Mouse (Mus musculus): ENCODE results near the gene Mypn.

Mypn gene

GRCm38 (mm10) chr10:63153563-63153962, 50.2 kb downstream of the Mypn start:
- DNase-seq, result peak; percentile 91

DNA sequence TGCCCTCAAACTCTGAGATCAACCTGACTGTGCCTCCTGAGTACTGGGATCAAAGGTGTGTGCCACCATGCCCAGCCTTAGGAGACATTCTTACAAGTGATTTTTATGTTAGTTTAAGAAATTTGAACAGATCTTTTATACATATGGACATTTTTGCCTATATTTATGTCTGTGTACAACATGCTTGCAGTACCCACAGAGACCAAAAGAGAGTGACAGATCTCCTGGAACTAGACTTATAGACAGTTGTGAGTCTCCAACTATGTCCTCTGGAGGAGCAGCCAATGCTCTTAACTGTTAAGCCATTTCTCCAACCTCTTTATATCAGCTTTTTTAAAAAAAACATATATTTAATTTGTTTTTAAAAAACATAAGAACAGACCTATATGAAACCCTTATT, 51.4 kb downstream of the Mypn start:
- no peak for DNase-seq

DNA sequence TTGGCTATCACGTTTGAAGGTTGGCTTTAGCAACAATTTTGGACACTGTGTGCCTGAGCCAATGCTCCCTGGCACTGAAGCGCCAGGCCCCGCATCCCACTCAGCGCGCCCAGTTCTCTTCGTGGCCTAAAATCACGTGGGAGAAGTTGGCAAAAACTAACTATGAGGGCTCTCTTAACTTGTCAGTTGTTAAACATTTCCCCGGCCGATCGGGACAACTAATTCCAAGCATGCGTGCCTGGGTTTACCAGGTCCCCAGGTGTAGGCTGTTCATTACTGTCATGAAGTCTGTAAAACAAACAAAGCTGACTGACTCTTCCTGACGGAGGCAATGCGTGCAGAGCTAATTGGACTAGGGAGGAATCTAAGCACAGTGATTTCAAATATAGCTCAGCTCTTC, 61.1 kb downstream of the Mypn start:
- no peak for DNase-seq

DNA sequence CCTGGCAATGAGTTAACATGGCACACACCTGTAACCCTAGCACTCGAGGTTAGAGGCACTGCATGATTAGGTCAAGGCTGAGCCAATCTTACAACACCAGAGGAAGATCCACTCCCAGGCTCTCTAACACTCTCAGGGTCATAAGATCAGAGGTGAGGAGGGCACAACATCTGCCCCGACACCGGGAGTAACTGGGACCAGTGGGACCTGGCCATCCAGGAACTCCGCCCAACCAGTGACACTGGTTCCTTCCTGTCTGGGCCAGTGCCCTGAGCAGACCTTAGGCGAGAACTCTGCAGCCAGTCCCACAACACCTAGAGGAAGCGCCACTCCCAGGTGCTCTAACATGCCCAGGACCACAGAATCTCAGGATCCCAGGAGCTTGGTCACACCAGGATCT, 67.3 kb downstream of the Mypn start:
- no peak for DNase-seq

- no peak for DNase-seq
These were observed 68.1 kb downstream of the Mypn start for GRCm38 (mm10) chr10:63135680-63136079.

GRCm38 (mm10) chr10:63133326-63133725, 70.4 kb downstream of the Mypn start:
- no peak for DNase-seq

- DNase-seq, result no peak
These were observed 71.4 kb downstream of the Mypn start for GRCm38 (mm10) chr10:63132356-63132755.

- no peak for DNase-seq
These were observed 73.3 kb downstream of the Mypn start for GRCm38 (mm10) chr10:63130500-63130899.

DNA sequence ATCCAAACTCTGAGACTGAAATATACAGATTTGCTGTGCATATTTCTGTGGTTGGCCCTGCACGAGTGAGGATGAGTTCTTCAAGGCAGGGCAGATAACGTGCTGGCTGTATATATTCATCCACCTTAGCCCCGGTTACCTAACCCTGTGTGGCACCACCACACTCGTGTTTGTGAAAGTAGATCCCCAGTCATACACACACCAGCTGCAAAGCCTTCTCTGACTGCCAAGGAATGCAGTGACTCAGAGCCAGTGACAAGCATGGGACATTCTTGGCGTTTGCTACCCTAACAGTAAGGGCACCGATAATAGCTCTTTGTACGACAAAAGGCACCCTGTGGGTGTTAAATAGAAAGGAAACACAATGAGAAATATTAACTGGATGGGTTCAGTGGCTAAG, 75.5 kb downstream of the Mypn start:
- DNase-seq, result peak; percentile 20

DNA sequence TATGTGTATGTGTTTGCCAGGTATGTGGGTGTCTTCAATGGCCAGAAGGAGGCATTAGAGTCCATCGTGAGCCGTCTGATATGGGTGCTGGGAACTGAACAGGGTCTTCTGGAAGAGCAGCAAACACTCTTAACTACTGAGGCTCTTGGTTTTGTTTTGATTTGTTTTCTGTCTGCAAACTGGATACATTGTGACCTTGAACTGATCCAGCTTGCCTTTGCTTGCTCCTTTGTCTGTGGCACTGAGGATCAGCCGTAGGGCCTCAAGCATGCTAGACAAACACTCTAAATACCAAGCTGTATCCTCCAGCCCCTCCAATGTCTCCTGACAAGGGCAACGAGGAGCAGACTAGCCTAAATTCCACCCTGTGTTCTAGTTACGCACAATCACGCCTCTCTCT, 76.6 kb downstream of the Mypn start:
- DNase-seq, result no peak

GRCm38 (mm10) chr10:63126116-63126515, 77.6 kb downstream of the Mypn start:
- DNase-seq, result no peak

DNA sequence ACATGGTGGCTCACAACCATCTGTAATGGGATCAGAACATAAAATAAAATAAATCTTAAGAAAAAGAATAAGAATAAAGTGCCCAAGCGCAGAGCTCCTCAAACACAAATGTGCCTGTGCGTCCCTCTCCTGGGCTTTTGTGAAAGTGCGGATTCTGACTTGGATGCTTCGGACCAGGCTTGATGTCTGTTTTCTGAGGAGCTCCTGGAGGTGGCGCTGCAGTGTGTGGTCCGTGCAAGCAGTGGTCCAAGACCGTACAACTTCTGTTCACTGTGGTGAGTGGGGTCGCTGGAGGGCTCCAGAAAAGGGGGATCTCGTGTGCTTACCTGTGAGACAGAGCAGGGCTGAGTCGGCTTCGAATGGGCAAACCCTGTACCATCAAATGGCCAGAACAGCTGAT, 78.4 kb downstream of the Mypn start:
- no peak for DNase-seq

DNA sequence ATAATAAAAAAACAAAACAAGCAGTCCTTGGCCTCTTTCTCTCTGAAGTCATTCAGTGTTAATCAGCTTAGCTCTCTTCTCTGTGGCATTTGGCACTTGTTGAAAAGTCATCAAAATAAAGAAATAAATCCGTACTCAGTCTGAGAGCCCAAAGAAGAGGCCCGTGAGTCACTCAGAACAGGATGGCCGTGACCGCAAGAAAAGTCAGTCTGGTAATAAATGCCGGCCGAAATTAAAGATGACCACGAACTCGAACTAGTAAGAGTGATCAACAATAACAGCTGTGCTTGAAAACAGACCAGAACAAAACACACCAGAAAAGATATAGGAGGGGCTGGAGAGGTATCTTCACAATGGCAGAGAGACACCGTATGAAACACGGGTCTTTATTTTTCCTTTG, 79.7 kb downstream of the Mypn start:
- DNase-seq, result no peak

- no peak for DNase-seq
These were observed 80.6 kb downstream of the Mypn start for GRCm38 (mm10) chr10:63123141-63123540.

- DNase-seq, result peak; percentile 67
These were observed 81.2 kb downstream of the Mypn start for GRCm38 (mm10) chr10:63122516-63122915.

DNA sequence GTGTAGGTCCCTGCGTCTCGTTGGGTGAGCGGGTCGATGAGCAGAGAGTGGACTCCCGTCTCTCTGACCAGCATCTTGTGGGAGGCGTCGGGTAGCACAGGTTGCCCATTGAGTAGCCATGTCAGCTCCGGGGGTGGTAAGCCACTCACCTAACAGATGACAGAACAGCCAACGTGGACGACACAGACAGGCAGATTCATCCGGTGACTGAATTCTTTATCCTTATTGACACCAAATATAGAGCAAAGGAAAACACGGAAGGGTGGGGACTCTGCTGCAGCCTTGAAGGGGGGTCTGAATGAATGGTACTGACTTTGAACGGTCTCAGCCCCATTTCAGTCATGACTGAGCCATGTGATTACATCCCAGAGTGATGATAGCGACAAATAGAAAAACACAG, 81.8 kb downstream of the Mypn start:
- no peak for DNase-seq

GRCm38 (mm10) chr10:63119916-63120315, 83.8 kb downstream of the Mypn start:
- no peak for DNase-seq

GRCm38 (mm10) chr10:63117583-63117982, 86.2 kb downstream of the Mypn start:
- no peak for DNase-seq

- DNase-seq, result no peak
These were observed 87.4 kb downstream of the Mypn start for GRCm38 (mm10) chr10:63116376-63116775.

DNA sequence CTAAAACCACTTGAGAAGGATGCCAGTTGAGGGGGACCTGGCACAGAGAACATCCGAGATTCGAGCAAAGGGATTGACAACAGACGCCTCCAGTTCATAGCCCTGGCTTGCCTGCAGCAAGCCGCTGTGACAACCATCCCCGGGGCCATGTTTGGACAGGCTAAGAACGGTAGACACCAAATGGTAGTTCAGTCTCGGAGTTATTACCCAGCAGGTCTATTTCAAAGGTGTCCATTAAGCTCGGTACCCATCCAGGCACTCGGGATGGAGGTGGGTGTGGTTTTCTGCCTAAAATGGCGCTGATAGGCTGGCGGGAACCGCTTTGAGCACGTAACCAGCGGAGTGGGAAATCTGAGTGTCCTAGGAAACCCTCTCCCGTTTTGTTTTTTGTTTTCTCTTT, 87.9 kb downstream of the Mypn start:
- no peak for DNase-seq

- DNase-seq, result no peak
These were observed 89.9 kb downstream of the Mypn start for GRCm38 (mm10) chr10:63113716-63114360.

DNA sequence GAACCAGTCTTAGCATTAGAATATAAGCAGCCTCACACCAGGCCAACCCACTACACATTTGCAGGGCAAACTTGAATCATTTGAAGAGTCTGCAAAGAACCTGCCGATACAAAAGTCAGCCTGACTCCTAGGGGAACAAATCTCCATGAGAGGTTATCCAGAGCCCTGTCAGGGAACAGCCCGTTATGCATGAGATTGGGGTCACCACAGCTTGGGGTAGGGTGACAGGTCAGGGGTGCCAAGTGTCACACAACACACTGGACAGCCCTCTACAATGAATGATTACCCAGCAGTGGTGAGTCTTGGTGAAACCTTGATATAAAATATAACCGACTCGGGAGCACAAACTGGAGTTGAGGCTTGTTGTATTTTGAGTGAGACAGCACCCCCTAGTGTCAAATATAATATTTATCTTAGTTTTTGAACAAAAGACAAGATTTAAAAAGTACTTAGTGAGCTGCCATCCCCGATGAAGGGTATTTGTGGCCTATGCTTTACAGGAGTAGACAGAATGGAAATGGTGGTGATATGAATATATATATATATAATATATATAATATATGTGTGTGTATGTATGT, 90.6 kb downstream of the Mypn start:
- no peak for DNase-seq

GRCm38 (mm10) chr10:63100657-63101056, 103.1 kb downstream of the Mypn start:
- no peak for DNase-seq

GRCm38 (mm10) chr10:63099941-63100562, 103.7 kb downstream of the Mypn start:
- DNase-seq, result no peak

GRCm38 (mm10) chr10:63099521-63099920, 104.2 kb downstream of the Mypn start, which contains the start of gene Atoh7:
Atoh7 (plus strand) TSS chr10:63099651.
- DNase-seq, result no peak

Data from lung, postnatal 36 days (tissue).